Mouse (Mus musculus) regulatory T cell (primary cell): ENCODE results near the gene Ss18l1.

Experiments used
- in situ Hi-C: fragments of 300-600 bp; cut with MboI, MseI; formaldehyde crosslinking; loops from one replicate; pipeline ENCODE4 v1.15.1; 2025; ENCODE audit warnings: high pct_unique_total_duplicates

Gene Ss18l1

DNA sequence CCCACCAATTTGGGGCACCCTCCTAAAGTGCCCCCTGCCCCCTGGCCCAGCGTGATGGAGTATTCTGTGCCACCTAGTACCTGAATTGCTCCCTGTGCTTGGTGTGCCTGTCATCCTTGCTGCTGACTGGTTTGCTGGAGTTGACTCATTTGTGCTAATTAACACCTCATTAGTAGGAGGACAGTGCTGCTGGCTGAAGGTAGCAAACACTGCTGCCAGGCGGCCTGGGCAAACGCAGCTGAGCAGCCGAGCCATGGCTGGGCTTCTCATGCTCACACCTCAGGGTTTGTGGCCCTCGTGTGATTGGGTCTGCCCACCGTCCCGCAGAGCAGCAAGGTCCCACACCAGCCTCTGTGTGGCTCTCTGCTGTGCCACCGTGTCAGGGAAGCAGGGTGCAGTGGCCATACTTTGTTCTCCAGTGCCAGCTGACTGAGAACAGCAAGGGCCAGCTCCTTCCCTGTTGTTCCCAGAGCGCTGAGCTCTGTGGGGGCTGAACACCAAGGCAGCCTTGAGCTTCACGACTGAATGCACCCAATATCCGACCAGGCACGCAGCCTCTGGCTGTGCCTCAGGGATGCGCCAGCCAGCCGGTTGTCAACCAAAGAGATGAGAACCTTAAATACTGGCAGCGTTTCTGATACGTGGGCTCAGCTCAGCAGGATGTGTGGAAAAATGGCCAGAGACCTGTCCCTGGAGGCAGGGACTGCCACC, 43.8 kb downstream of the Ss18l1 start:
- in situ Hi-C loops, result no loop called here

DNA sequence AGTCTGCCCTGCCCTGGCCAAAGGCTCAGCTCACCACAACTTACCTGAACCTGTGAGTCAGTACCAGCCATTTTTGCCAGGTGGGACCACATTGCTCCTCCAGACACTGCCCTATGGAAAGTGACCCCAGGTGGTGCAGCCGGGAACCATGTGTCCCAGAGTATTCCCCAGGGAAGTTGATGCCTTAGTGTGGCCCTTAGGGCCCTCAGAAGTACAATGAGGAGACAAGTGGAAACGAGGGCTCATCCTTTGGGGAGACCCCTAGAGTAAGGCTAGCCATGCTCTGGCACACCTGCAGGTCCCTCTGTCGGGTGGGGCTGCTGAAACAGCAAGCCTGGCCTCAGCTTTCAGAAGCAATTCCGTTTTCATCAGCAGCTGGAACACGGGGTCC, 44.3 kb downstream of the Ss18l1 start:
- in situ Hi-C loops, result no loop called here

GRCm38 (mm10) chr2:180087472-180087871, 45.2 kb downstream of the Ss18l1 start:
- in situ Hi-C loops, result no loop called here

DNA sequence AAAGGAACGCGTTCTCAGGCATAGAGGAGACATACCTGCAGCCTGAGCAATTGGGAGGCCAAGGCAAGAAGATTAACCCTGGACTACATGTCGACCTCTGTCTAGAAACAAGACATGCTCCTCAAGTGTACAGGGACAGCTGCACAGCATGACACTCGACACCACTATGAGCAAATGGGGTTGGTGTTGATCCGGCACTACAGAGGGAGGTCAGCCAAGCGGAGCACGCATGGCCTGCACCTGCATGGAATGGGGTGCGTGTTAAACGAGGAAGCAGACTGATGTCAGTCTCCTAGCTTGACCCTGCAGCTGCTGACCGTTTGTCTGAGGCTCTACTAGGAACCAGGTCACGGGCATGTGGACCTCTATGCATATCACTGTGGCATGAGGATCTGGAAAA, 48.0 kb downstream of the Ss18l1 start:
- in situ Hi-C loops, result no loop called here

GRCm38 (mm10) chr2:180095711-180096110, 53.4 kb downstream of the Ss18l1 start:
- in situ Hi-C loops, result no loop called here

- in situ Hi-C loops, result no loop called here
These were observed 55.3 kb downstream of the Ss18l1 start for GRCm38 (mm10) chr2:180097585-180097984.

GRCm38 (mm10) chr2:180098167-180098566, 55.9 kb downstream of the Ss18l1 start:
- in situ Hi-C loops, result no loop called here

- in situ Hi-C loops, result no loop called here
These were observed 57.2 kb downstream of the Ss18l1 start for GRCm38 (mm10) chr2:180099529-180099928.

DNA sequence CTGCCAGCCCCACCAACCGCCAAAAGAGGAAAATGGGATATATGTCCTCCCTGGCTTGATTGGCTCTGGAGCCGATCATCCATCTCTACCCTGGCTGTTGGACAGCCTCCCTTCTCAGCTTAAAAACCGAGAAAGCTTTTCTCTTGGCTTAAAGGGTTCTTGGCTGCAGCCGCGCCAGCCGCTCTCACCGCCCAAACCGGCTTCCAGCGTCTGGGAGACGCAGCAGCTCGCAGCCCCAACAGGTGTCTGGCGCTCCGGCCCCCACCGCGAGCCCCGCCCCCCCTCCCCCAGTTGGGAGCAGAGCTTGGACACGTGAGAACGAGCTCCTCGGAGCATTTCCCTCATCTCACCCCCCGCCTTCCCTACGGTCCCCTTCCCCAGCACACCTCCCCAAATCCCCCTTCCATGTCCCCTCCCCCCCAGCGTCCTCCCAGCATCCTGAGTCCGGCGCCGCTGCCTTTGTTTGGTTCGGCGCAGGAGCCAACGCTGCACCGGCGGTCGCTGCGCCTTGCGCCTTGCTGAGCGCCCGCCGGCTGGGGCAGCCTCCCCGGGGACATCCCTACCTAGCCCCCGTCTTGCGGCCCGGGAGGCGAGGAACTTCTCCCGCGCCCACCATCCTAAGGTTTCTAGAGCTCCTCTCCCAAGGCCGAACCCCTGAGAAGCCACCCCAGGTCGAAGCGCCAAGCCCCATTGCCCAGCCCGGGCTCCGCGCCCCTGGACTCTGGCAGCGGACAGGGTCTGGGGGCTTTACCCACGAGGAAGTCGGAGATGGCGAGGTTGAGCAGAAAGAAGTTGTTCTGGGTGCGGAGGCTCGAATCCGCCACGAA, 61.1 kb downstream of the Ss18l1 start:
- in situ Hi-C loops, result no loop called here

DNA sequence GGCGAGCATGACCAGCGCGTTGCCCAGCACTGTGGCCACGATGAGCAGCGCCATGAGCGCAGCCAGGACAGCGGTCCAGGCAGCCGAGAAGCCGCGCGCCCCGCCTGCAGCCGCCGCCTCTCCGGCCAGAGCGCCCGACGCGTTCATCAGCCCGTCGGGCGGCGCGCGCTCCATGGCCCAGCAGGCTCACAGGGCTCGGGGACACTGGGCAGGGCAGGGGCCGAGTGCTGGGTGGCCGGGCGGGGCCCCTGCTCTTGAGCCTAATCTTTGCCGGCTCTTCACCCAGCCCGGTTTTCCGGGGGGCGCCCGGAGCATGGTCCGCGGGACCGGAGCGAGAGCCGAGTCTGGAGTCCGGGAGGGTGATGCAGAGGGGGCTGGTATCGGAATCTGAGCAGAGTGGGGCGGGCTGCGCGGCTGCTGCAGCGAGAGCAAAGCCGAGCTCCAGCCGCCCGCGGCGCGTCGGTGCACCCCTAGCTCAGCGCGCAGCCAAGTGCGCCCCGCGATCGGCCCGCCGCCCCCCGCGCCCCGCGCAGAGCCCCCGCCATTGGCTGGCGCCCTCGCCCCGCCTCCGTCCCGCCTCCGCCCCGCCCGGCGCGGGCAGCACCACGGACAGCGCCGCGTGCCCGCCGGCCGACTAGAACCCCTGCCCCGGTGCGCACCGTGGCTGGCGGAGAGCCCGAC, 61.8 kb downstream of the Ss18l1 start, which contains the start of gene Hrh3:
TSS of gene Hrh3 (minus strand) at position 511 of the 681 bp plus-strand sequence.
- in situ Hi-C loops, result no loop called here

DNA sequence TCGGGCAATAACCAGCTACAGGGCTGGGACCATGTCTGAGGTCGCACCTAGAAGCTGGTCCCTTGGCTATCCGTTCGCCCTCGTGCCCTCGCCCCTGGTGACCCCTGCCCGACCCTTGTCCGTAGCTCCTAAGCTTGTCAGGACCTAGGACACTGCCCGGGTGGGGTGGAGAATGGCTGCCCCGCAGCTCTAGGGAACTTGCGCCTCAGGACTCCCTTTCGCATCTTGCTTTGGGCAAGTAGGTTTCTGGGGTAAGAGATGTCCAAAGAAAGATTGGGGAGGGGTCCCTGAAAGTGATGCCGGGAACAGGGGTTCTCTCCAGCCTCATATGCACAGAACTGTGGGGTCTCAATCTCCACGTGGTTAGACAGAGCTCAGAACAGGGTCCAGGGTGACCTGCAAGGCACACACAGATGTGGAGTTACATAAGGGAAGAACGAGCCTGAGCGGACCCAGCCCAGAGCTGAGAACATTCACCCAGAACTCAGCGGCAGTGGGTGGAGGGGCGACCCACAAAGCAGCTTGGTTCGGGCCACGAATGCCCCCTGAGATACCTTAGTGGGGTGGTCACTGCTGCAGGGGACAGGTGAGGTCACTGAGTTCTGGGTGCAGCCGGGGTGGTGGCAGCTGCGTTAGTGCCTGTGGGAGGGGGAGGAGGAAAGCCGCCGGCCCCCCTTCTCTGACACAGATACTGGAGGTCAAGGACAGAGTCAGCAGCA, 62.5 kb downstream of the Ss18l1 start:
- in situ Hi-C loops, result no loop called here

GRCm38 (mm10) chr2:180105441-180106190, 63.3 kb downstream of the Ss18l1 start:
- in situ Hi-C loops, result no loop called here

GRCm38 (mm10) chr2:180107081-180107480, 64.8 kb downstream of the Ss18l1 start:
- in situ Hi-C loops, result no loop called here

GRCm38 (mm10) chr2:180108285-180108684, 66.0 kb downstream of the Ss18l1 start:
- in situ Hi-C loops, result no loop called here

GRCm38 (mm10) chr2:180113909-180114890, 71.9 kb downstream of the Ss18l1 start:
- in situ Hi-C loops, result no loop called here

DNA sequence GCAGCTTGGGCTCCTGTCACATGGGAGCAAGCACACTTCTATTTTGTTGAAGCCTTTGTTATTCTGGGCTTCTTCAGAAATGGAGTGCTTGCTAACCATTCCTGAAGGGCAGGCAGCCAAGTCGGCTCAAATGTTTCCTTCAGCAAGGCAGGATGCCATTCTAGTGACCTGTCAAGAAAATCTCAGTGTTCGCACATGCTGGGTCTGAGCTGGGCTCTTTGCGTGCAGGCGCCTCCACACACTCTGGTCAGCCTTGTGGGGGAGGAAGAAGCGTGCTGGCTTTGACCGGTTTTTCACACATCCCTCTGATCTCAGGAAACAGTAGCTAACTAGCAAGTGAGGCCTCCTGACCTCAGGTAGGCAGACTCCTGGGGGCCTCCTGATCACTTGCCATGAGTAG, 73.0 kb downstream of the Ss18l1 start:
- in situ Hi-C loops, result no loop called here

DNA sequence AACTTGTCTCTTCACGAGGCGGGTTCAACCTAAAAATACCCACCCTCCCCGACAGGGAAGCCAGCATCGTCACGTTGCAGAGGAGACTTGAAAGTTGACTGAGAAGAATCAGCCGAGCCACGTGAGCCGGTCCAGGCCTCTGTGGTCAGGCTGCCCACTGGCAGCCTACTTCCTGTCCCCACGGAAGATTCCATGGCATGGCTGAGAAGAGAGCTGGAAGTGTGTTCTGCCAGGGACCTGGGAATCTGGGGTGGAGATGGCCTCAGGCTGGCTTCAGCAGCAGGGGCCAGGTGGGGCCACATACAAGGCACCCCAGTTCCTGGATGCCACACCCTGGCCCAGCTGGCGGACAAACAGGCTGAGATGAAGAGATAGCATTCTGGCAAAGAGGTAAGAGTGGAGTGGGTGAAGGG, 73.8 kb downstream of the Ss18l1 start:
- in situ Hi-C loops, result no loop called here

- in situ Hi-C loops, result no loop called here
These were observed 74.6 kb downstream of the Ss18l1 start for GRCm38 (mm10) chr2:180116741-180117484.
